Mouse (Mus musculus): ENCODE measurements around the gene 2310022B05Rik. TPM values are rescaled to one million over a fixed set of nuclear protein-coding genes. Genes with fewer than 3 reads are reported as not detected.
A peak's percentile ranks its signal among the peaks of the same experiment; 100 is the strongest.

Gene 2310022B05Rik
- 1 to 10 TPM in 17 of 26 experiments, under 1 TPM in 9; 0.22 to 8.7 (median 1.4) TPM for total RNA-seq (2018; cell fraction: chromatin; rRNA removed)
- 10 to 100 TPM in 10 of 26 experiments, 1 to 10 TPM in 16; 4.1 to 12.6 (median 7.4) TPM for total RNA-seq (2018; cell fraction: cytosol; rRNA removed)
- total RNA-seq (2018; cell fraction: nucleus; rRNA removed): 1 to 10 TPM; 1.6 to 8.2 (median 3.3) TPM
- 5.6 to 10.8 TPM (median 5.9 TPM) in 3 replicates for polyA plus RNA-seq (2018)

DNA sequence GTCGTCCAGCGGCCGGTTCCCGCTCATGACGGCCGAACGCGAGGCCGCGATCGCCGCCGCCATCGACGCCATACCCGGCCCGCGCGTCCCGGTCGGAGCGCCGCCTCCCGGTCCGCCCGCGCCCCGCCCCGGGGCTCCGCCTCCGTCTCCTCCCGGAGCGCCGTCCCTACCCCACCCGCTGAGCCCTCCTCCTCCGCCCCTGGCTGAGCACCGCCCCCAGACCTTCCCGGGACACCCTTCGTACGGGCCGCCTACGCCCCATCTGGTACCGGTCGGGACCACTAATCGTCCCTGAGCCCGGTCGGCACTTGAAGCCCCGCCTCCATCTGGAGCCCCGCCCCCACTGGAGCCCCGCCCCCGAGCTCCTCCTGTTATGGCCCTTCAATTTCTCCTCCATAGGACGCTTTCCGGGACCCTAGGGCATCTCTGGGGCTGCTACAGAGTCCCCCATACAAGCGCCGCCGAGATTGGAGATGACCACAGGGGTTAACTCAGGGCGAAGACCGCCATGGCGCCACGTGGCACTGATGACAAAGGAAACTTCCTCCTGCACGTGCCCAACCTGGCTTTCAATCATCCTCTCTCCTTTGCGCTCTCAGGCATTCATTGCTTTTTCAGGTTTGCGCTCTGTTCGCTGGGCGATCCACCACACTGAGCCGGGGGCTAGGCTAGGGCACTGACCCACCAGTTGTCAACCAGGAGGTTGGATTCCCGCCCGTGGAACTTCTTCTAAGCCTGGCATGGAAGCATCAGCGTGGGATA, at the start of gene 2310022B05Rik:
Gene 2310022B05Rik (minus strand): TSS at position 258 of the 762 bp plus-strand sequence.
- H3K4me3 ChIP-seq (ENCODE audit: inconsistent target): peak within 1 kb of the TSS; percentile 52
- H3K27ac ChIP-seq: no peak within 1 kb of the TSS
- no peaks in the 10 kb centered on the region for H3K36me3 ChIP-seq (ENCODE audit: inconsistent target)
- 4% methylated on average over 65 of the region's 69 CpGs for WGBS (ENCODE audit: missing documents)
- no peaks in the 10 kb centered on the region for H3K79me2 ChIP-seq (ENCODE audit: inconsistent target)

DNA sequence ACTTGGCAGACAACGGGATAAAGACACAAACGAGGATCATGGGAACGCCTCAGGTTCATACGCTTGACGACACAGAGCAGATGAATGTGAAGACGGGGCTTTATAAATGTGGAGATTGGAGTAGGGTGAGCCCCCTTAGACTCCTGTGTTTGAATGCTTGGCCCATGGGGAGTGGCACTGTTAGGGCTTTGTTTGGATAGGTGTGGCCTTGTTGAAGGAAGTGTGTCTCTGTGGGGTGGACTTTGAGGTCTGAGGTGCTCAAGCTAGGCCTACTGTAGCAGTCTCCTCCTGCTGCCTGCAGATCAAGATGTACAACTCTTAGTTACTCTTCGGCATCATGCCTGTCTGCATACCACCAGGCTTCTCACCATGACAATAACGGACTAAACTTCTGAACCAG, 42.7 kb upstream of the 2310022B05Rik start:
- Histone ChIP-seq H3K36me3 (ENCODE audit: inconsistent target) (peaks cover 21% of the 10 kb centered on the region), H3K27ac (no peak overlapping the region), H3K79me2 (ENCODE audit: inconsistent target) (no peaks in the 10 kb centered on the region), H3K4me3 (ENCODE audit: inconsistent target) (no peak overlapping the region)
- WGBS (ENCODE audit: missing documents): 96% methylated on average over 8 of the region's 8 CpGs

DNA sequence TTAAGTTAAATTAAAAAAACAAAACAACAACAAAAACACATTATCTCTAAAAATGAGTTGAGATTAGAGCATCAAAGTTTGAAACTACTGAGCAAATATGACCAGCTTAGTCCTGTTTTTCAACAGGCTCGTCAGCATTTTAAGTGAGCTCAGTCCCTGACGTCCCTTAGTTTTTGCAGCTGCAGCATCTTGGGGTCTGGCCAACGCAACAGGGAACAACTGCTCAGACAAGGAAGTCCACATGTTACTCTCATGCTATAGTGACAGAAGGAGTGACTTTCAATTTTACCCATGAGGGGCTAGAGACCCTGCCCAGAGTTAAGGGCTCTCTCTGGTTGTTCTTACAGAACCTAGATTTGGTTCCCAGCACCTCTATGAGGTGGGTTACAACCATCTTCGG, 41.2 kb upstream of the 2310022B05Rik start:
- Histone ChIP-seq H3K27ac (no peak overlapping the region), H3K79me2 (ENCODE audit: inconsistent target) (no peaks in the 10 kb centered on the region), H3K36me3 (ENCODE audit: inconsistent target) (peaks cover 23% of the 10 kb centered on the region), H3K4me3 (ENCODE audit: inconsistent target) (no peak overlapping the region)
- 72% methylated on average over 4 of the region's 4 CpGs for WGBS (ENCODE audit: missing documents)

DNA sequence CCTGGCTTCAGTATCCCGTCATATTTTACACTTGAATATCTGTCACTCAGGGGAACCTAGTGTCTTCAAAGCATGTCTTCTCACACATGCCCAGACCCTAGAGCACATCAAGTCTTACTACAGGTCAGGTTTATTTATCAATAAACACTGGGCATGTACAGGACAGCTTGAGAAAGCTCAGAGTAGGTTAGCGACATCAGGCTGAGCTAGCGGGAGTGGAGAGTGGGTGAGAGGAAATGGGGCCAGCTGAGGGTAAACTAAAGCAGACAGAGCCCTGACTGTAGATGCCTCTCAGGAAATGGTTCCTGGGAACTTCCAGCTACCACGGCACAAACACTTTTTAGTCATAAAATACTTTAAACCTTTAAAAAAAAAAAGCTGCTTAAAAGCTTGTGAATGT, 40.4 kb upstream of the 2310022B05Rik start:
- peaks cover 19% of the 10 kb centered on the region; the same call in 1 of the 2 replicates for H3K36me3 ChIP-seq (ENCODE audit: inconsistent target)
- H3K79me2 ChIP-seq (ENCODE audit: inconsistent target): no peaks in the 10 kb centered on the region
- H3K4me3 ChIP-seq (ENCODE audit: inconsistent target): no peak overlapping the region
- no peak overlapping the region for H3K27ac ChIP-seq
- 85% methylated on average over 4 of the region's 4 CpGs for WGBS (ENCODE audit: missing documents)

DNA sequence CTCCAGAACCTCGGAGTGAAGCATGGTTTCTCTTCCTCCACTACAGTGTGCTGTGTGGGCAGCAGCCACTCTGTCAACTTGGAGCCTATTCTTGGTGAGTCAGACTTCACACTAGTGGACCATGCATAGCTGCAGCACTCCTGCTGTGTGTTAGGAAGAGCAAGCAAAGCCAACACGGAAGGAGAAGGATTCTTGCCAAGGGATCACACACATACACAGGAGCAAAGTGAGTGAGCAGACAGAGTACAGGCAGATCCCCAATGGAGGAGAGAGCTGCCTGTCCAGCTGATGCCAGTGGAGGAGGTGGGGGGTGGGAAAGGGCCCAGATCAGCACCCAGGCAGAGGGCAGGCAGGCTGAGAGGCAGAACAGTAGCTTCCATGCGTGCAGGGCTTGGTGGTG, 39.0 kb upstream of the 2310022B05Rik start:
- Histone ChIP-seq H3K4me3 (ENCODE audit: inconsistent target) (no peak overlapping the region), H3K27ac (no peak overlapping the region), H3K36me3 (ENCODE audit: inconsistent target) (peaks cover 23% of the 10 kb centered on the region; the same call in 1 of the 2 replicates), H3K79me2 (ENCODE audit: inconsistent target) (no peaks in the 10 kb centered on the region)
- WGBS (ENCODE audit: missing documents): 73% methylated on average over 3 of the region's 3 CpGs

DNA sequence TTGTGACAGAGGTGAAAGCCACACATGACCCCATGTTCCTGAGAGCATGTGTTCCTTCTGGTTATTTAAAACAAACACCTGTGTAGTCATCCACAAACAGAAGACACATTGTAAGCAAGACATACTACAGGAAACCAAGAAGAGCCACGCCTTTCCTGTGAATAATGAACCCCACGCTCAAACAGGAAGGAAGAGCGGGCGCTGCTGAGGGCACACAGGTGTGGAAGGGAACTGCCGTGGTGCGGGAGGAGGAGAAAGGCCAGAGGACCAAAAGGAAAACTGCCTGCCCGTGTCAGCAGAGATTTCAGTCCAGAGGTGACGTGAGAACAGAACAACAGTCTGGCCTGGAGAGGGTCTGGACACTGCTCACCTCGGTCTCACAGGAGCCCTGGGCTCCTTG, 37.9 kb upstream of the 2310022B05Rik start:
- Histone ChIP-seq H3K4me3 (ENCODE audit: inconsistent target) (no peak overlapping the region), H3K36me3 (ENCODE audit: inconsistent target) (peaks cover 23% of the 10 kb centered on the region; the same call in 1 of the 2 replicates), H3K79me2 (ENCODE audit: inconsistent target) (no peaks in the 10 kb centered on the region), H3K27ac (no peak overlapping the region)
- WGBS (ENCODE audit: missing documents): 41% methylated on average over 9 of the region's 9 CpGs

DNA sequence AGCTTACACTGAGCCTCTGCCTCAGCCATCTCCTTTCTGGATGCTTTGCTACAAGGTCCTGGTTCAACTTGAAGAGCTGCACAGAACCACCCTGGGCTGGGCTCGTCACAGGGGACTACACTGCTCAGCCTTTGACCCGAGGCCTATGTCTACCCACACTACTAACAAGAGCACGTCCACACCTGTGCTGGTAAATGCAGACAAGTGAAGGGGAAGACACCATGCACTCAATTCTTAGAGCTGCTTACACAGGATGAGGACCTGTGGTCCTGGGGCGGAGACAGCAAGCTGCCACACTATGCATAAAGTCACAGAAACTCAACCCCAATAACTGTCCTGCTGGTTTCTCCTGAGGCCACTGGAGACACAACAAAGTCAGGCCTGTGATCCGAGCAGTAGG, 37.1 kb upstream of the 2310022B05Rik start:
- H3K4me3 ChIP-seq (ENCODE audit: inconsistent target): no peak overlapping the region
- 99% methylated on average over 5 of the region's 5 CpGs for WGBS (ENCODE audit: missing documents)
- H3K79me2 ChIP-seq (ENCODE audit: inconsistent target): no peaks in the 10 kb centered on the region
- H3K27ac ChIP-seq: no peak overlapping the region
- H3K36me3 ChIP-seq (ENCODE audit: inconsistent target): peaks cover 23% of the 10 kb centered on the region; the same call in 1 of the 2 replicates

DNA sequence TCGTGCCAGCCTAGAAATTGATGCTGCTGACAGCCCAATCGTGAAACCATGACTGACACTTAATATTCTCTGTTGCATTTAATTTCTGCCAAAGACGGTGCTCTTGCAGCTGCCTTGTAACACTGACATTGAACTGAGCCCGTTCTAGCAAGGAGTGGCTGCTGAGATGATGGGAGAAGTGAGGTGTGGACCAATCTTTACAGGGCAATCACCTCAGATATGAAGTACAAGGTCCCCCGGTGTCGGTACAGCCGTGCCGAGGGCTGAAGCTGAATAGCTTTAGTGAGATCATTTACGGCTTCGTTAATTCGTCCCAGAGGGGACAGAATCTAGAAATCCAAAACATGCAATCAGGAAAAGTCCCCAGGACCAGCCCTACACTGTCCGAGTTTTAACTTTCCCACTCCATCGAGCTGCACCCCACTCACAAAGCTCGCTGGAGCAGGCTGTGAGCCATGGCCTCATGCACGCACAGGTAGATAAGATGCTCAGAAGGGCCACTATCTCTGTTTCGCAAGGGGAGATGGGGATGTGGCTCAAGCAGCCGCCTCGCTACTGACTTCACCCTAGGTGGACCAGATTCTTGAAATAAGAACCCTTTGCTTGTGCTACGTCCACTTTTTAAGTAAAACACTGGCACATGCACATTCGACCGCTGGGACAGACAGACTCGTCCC, 32.4 kb upstream of the 2310022B05Rik start:
- 98% methylated on average over 22 of the region's 22 CpGs for WGBS (ENCODE audit: missing documents)
- H3K36me3 ChIP-seq (ENCODE audit: inconsistent target): peaks cover 33% of the 10 kb centered on the region; the same call in 1 of the 2 replicates
- no peaks in the 10 kb centered on the region for H3K79me2 ChIP-seq (ENCODE audit: inconsistent target)

DNA sequence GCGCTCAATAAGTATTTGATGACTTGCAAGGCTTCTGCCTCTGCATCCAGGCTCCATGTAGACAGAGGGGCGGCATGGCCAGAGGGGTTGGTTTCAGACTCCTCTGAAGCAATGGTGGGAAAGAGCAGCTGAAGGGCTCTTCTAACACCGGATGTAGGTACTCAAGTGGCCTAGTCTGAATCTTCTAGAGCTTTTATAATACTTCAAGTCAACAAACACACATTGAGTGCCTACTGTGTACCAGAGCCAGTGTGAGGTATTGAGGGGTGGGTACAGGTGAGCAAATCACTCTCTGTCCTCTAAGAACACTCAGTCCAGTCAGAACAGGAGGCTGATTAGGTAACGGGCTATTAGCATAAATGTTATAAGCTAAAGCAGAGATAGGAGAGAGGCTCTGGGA, 28.5 kb upstream of the 2310022B05Rik start:
- Histone ChIP-seq H3K4me3 (ENCODE audit: inconsistent target) (no peak overlapping the region), H3K27ac (no peak overlapping the region), H3K79me2 (ENCODE audit: inconsistent target) (no peaks in the 10 kb centered on the region), H3K36me3 (ENCODE audit: inconsistent target) (peaks cover 26% of the 10 kb centered on the region)
- 93% methylated on average over 4 of the region's 4 CpGs for WGBS (ENCODE audit: missing documents)

More for the DNA sequence above, 32.4 kb upstream of the 2310022B05Rik start:
- Histone ChIP-seq H3K4me3 (ENCODE audit: inconsistent target) (no peak overlapping the region), H3K27ac (no peak overlapping the region)

DNA sequence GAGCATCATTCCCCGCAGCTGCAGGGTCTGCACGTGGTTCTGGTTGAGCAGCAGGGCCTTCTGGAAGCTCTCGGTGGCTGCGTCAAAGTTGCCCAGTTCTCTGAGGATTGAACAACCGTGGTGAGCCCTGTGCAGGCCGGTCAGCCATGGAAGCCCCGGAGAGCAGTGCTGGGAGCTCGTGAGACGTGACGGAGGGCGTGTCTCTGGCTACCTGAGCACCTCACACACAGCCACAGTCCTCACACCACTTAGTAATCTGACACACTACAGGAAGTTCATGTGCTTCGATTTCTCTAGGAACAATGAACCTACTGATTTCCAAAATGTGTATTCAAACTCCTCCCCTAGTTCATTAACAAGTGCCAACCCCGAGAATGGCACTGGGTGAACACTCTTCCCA, 25.7 kb upstream of the 2310022B05Rik start:
- no peak overlapping the region for H3K4me3 ChIP-seq (ENCODE audit: inconsistent target)
- H3K79me2 ChIP-seq (ENCODE audit: inconsistent target): no peaks in the 10 kb centered on the region
- peaks cover 22% of the 10 kb centered on the region for H3K36me3 ChIP-seq (ENCODE audit: inconsistent target)
- no peak overlapping the region for H3K27ac ChIP-seq
- 94% methylated on average over 13 of the region's 13 CpGs for WGBS (ENCODE audit: missing documents)

DNA sequence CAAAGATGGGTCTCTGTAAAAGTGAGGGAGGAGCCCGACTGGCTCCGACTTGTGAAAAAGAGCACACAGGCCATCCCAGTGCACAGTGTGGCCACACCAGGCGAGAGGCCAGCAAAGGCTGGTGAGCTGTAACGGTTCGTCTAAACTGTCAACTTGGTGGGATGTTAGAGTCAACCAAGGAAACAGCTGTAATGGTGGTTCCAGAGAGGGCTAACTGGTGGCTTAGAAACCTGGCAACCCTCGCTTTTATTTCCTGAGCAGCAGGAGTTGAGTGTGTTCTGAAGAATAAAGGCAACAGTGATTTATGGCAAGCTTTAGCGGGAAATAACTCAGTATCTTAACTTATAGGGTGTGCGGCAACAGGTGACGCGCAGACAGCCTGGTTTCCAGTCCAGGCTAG, 19.0 kb upstream of the 2310022B05Rik start:
- Histone ChIP-seq H3K36me3 (ENCODE audit: inconsistent target) (peaks cover 49% of the 10 kb centered on the region), H3K4me3 (ENCODE audit: inconsistent target) (no peak overlapping the region)
- WGBS (ENCODE audit: missing documents): 65% methylated on average over 10 of the region's 10 CpGs

DNA sequence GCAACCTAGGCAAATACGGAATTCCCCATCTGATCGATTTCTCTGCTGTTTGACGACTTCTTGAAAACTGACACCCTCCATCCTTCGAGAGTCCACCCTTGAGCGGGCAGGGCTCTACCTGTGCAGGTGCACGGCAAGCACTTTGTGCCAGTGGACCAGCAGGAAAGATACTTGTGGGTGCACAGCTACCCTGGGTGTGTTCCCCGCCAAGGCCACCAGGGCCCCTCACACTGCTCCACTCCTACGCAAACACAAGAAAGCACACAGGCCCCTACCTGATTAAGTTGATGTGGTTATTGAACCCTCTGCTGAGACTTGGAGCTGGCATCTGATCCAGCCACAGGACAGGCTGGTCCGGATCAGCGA, 18.6 kb upstream of the 2310022B05Rik start:
- 86% methylated on average over 10 of the region's 10 CpGs for WGBS (ENCODE audit: missing documents)
- Histone ChIP-seq H3K79me2 (ENCODE audit: inconsistent target) (no peaks in the 10 kb centered on the region), H3K27ac (no peak overlapping the region), H3K4me3 (ENCODE audit: inconsistent target) (no peak overlapping the region), H3K36me3 (ENCODE audit: inconsistent target) (peaks cover 49% of the 10 kb centered on the region)

More for the DNA sequence above, 19.0 kb upstream of the 2310022B05Rik start:
- Histone ChIP-seq H3K79me2 (ENCODE audit: inconsistent target) (no peaks in the 10 kb centered on the region), H3K27ac (no peak overlapping the region)

DNA sequence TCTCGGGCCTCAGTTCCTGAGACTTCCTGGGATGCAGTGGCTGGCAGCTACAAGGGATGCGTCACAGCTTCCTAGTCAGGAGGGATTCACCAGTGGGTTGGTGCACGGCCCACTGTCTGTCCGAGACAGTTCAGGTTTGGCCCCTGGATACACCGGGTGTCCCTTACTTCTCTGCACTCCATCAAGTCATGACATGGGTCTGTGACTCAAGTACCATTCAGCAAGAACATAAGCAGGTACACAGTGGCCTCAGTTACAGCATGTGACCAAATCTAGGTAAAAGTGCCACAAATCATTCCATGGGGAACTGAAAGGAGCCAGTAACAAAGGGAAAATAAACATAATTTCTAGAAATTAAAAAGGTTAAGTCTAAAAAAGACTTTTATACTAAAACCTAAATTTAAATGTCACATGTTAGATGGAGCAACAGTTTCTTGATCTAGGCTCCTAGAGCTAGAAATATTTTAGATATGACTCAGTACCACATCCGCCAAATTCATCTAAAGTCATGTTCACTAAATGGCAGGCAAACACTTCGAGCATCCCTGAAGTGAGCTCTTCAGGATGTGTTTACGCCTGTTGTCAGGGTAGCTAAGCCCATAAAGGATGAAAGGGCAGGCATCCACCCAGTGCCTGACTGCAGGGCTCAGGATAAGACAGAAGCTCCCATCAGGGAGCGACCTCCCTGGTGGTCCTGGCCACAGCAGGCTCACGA, 18.1 kb upstream of the 2310022B05Rik start:
- no peak overlapping the region for H3K27ac ChIP-seq
- H3K36me3 ChIP-seq (ENCODE audit: inconsistent target): peaks cover 49% of the 10 kb centered on the region
- 92% methylated on average over 10 of the region's 10 CpGs for WGBS (ENCODE audit: missing documents)
- H3K4me3 ChIP-seq (ENCODE audit: inconsistent target): no peak overlapping the region
- H3K79me2 ChIP-seq (ENCODE audit: inconsistent target): no peaks in the 10 kb centered on the region

DNA sequence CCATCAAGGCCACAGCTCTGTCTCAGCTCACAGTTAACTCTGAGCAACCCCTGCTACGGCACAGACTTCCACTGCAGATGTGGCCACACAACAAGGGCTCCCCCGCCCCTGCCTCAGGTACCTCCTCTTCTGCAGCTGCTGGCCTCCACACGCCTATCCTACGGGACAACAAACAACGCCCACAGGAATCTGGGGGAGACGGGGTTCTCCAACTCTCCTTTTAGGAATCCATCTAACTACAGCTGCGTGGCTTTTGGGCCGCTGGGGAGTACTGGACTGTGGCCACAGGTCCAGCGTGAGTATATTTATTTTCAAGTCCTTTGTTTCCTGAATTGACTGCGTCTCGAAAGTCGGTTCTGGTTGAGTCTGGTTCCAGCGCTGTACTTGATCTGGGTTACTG, 15.1 kb upstream of the 2310022B05Rik start:
- Histone ChIP-seq H3K36me3 (ENCODE audit: inconsistent target) (peaks cover 48% of the 10 kb centered on the region), H3K79me2 (ENCODE audit: inconsistent target) (no peaks in the 10 kb centered on the region), H3K27ac (no peak overlapping the region), H3K4me3 (ENCODE audit: inconsistent target) (no peak overlapping the region)
- WGBS (ENCODE audit: missing documents): 94% methylated on average over 13 of the region's 13 CpGs

Measured in macrophage (primary cell).